Mouse (Mus musculus): Measurements from ENCODE around the gene Nkx2-3. TPM values are rescaled to one million over a fixed set of nuclear protein-coding genes. Genes with fewer than 3 reads are reported as not detected.

Nkx2-3 gene
- not detected for total RNA-seq (2023)

GRCm38 (mm10) chr19:43612051-43612450 lies at the start of gene Nkx2-3:
Gene Nkx2-3, plus strand, starts transcription at chr19:43612325.

Other genes starting within 250 kb of the Nkx2-3 start
- gene Hpse2, start 224.0 kb upstream of the Nkx2-3 start, total RNA-seq (2023): not detected
- under 1 TPM; 0.15 to 0.48 TPM for gene Cnnm1, start 171.9 kb upstream of the Nkx2-3 start, total RNA-seq (2023)
- gene Got1, start 87.7 kb upstream of the Nkx2-3 start, total RNA-seq (2023): 10 to 100 TPM; 19.0 to 23.4 TPM
- gene Slc25a28, start 62.6 kb downstream of the Nkx2-3 start, total RNA-seq (2023): 10 to 100 TPM; 52.0 to 52.2 TPM
- gene Entpd7, start 77.3 kb downstream of the Nkx2-3 start, total RNA-seq (2023): 10 to 100 TPM; 23.5 to 24.7 TPM
- gene Cutc, start 140.7 kb downstream of the Nkx2-3 start, total RNA-seq (2023): 1 to 10 TPM; 8.3 to 9.1 TPM
- 10 to 100 TPM; 13.2 to 13.3 TPM for gene Cox15, start 140.7 kb downstream of the Nkx2-3 start, total RNA-seq (2023)
- 1 to 10 TPM in 1 of 2 experiments, under 1 TPM in 1; 0.75 to 2.3 TPM for gene Abcc2, start 169.9 kb downstream of the Nkx2-3 start, total RNA-seq (2023)